Mouse (Mus musculus) 3T3-L1 (cell line): Measurements from ENCODE around the gene Cbx3.

ENCODE experiments used
- DNase-seq: peaks from one replicate; pipeline ENCODE4 v3.0.0-alpha.2; 2015; ENCODE audit warnings: low read depth, low spot score

Cbx3 gene

DNA sequence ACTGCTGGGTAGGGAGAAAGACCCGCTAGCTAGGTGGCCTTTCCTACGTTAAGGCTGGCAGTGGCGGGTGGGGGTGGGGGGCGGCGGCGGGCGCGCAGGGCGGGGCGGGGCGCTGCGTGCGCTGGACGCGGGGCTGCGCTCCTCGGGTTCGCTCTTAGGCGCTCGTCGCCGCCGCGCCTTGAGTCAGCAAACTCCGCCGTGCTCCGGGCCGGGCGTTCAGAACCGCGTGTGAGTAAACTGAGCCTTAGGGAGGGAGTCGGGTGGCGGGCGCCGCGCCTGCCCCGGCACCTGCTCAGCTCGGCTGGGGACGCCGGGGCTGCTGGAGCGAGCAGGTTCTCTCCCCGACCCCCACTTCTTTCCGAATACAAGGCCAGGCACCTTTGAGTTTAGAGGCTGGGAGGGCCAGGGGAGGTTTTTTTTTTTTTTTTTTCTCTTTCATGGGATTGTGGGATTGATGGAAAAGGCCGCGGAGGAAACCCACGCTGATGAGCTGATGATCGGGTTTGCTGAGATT lies 53.7 kb downstream of the Cbx3 start, which contains the start of gene Snx10:
Gene Snx10, plus strand, starts transcription at position 95 of the 514 bp plus-strand sequence.
- DNase-seq: peak; percentile 58

DNA sequence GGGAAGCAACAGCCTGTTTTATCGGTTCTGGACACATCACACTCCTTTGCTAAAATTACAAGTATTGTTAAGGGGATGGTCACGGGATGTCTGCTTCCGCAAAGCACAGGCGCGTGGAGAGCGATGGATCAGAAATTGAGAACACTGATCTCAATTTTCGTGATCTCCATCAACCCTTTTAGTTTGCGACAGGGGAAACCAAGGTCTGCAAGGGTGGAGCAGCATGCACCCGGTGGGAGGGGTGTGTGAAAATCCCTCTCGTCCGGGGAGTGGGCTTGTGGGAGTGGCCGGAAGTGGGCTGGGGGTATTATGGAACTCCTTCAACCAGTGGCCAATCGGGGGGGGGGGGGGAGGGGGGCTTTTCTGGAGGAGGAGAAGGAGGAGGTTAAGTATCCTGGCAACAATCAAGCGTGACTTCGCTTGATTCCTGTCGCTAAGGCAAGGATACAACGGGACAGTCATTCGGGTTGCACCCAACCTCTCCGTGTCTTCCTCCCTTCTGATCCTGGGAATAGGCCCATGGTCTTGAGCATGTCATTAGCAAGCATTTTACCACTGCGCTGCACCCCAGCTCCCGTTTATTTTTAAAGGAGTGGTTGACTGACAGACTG lies 54.3 kb downstream of the Cbx3 start:
- peak; percentile 48 for DNase-seq

DNA sequence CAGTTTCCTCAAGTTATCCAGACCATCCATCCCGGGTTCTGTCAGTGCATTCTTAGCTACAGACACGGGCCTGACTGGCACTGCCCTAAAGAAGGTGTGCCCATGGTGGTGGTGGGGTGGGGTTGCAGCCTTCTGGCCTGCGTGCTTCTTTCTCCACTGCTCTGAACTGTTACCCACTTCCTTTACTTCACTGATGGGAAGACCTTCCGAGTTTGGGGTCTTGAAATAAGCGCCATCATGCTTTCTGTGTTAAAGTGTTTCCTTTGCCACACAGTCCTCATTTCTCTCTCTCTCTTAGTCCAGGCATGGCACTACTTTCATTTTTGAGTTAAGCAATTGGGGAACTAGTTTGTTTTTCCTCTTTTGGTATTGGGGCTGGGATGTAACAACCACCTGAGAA lies 54.8 kb downstream of the Cbx3 start:
- DNase-seq: no peak

DNA sequence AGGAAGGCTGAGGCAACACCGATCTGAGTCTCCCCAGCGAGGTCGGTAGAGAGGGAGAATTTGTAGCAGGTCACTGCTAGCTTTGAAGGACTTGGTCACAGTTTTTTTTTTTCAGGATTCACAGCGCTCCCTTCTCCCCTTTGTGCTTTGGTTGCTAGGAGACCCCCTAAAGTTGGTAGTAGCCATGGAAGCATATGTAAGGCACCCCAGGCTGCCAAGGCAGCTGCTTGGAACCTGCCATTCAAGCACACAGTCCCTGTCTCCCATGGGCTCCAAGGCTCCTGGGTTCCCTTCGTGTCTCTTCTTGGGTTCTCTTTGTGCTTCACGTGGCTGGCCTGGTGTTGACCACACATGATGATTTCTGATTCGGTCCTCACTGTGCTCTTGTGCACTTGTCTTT lies 59.3 kb downstream of the Cbx3 start:
- DNase-seq: no peak
